Mouse (Mus musculus): ENCODE results near the gene Heatr5a.

Gene Heatr5a

DNA sequence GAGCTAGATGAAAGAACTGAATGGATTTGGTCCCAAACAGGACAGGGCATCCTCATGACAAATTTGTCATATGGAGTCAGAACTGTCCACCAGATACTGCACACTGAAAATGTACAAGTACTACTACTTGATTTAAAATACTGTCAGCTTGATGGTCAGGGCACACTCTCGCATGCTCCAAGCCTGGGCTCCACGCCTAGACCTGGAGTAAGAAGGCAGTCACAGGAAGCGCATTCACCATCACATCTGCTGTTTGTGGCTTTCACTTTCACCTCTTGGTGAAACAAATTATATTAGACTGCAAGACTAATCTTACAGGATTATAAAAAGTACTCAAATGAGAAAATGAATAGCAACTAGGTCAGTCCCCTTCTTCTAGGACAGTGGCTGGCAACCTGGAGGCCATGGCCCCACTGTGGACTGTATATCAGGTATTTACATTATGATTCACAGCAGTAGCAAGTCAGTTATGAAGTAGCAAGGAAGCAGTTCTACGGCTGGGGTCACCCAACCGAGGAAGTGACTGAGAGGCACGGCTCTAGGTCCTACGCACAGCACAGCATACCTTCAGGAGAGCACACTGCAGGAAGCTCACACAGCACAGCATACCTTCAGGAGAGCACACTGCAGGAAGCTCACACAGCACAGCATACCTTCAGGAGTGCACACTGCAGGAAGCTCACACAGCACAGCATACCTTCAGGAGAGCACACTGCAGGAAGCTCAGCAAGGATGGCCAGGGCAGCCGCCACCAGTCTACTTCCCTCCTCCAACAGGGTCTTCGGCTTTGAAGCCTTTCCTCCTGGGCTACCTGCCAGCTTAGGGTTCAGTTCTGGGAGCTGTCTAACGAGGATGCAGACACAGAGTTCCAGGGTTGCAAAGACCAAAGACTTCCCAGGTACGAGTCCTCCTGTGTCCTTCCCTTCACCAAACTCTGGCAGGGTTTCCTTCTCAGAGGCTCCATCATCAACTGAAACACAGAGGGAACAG, 83.5 kb downstream of the Heatr5a start:
- ATAC-seq (ENCODE audit: insufficient number of reproducible peaks, low FRiP score, low TSS enrichment), result no peak

DNA sequence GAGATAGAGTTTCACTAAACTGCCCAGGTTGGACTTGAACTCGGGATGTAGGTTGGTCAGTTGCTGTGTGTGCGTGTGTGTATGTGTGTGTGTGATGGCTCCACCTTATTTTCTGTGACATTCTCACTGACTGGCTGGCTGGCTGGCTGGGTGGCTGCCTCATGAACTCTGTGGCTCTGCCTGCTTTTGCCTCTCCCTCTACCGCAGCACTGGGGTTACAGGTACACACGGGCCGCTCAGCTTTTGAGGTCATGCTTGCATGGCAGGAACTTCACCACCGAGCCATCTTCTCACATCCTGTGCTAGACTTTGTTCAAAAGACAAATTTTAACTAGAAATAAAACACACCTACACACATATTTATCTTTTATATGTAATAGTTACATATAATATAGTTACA, 84.8 kb downstream of the Heatr5a start:
- no peak for ATAC-seq (ENCODE audit: insufficient number of reproducible peaks, low FRiP score, low TSS enrichment)

DNA sequence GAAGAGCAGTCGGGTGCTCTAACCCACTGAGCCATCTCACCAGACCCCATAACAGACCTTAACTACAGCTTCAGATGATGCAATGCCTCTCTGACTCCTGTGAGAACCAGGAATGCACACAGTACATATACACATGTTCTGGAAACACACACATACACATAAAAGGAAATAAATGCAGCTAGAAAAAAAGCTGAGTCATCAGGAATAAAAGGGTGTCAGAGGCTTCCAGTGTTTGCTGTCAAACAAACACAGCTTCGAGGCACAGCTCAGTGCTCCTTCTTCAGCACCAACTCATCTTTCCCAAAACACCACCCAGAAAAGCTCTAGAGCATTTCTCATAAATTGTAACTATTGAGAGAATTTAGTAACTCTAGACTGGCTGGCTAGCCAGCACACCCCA, 86.3 kb downstream of the Heatr5a start:
- no peak for ATAC-seq (ENCODE audit: insufficient number of reproducible peaks, low FRiP score, low TSS enrichment)

DNA sequence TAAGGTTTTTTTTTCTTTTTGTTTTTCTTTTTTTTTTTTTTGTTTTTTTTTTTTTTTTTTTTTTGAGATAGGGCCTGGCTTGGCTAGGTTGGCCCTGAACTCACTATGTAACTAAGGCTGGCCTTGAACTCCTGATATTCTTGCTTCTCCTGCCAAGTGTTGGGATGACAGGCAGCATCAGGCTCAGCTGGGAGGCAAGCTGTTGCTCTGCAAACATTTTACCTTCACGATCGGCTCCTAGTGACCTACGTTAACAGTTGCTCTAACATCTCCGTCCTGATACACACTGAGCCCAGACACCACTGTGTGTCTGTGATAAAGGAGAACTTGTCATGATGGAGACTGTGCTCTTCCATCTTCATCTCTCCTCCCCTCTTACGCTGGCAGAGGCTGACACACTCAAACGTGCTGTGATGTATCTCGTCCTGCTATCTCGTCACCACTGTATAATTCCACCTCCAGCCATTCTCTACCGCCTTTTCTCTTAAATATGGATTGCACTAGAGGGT, 87.8 kb downstream of the Heatr5a start:
- no peak for ATAC-seq (ENCODE audit: insufficient number of reproducible peaks, low FRiP score, low TSS enrichment)

DNA sequence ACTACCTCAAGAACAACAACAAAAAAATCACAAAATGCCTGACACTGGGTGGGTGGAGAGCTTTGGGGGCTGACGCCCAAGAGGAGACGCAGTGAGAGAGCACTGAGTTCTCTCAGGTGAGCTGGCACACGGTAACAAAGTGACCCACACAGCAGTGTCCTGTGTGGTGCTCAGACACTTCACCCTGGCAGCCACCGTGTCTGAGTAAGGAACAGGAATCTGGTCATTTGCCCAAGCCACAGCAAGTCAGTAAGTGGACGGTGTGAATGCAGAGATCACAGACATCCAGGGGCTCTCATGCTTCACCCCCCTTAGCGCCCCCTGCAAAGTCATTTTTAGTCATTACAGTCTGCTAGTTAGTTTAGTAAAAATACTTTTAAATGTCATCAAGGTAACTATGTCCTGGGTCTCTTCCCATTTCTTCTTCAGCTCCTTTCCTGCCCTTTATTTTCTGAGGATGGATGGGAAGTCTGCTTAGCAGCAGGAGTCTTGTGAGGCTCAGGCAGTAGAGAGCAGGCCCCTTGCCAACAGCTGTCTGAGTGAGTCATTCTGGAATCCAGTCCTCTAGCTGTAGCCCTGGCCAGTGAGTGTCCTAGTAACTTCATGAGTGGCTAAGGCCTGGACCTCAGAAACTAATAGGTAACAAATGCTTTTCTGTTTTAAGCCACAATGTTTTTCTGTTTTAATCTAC, 88.4 kb downstream of the Heatr5a start:
- ATAC-seq (ENCODE audit: insufficient number of reproducible peaks, low FRiP score, low TSS enrichment), result no peak

DNA sequence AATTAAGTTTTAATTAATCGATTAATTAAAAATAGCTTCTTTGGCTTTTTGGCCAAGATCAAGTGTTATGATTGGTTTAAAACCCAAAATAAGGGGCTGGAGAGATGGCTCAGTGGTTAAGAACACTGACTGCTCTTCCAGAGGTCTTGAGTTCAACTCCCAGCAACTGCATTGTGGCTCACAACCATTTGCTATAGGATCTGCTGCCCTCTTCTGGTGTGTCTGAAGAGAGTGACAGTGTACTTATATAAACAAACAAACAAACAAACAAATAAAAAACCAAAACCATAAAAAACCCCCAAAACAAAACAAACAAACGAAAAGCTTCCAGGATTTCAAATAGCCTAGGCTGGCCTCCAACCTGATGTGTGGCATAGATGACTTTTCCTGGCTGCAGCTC, 89.3 kb downstream of the Heatr5a start:
- ATAC-seq (ENCODE audit: insufficient number of reproducible peaks, low FRiP score, low TSS enrichment), result no peak

DNA sequence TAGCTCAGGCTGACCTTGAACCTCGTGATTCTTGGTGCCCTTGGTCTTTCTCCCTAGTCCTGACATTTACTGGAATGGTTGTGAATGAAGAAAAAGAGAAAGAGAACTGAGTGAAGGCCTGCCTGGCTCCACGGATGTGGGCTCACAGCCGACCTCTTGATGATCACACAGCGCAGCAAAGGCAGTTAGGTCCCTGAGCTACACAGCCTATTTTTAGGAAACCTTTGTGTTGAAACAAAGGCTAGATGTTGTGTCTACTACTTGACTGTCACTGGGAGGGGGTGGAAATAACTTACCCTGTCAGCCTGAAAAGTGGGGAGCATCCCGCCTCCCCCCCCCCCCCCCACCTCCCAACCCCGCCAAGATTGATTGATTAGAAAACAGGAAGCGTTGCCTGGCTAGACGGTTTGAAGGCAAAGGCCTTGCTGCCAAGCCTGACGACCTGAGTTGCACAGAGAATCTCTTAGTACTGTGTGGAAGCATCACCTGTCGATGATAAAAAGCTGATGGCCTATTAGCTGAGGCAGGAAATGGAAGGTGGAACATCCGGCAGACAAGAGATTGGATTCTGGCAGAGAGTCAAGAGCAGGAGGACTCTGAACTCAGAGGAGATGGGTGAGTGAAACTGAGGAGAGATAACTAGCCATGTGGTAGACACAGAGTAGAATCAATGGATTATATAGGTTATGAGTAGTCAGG, 99.5 kb downstream of the Heatr5a start:
- no peak for ATAC-seq (ENCODE audit: insufficient number of reproducible peaks, low FRiP score, low TSS enrichment)

DNA sequence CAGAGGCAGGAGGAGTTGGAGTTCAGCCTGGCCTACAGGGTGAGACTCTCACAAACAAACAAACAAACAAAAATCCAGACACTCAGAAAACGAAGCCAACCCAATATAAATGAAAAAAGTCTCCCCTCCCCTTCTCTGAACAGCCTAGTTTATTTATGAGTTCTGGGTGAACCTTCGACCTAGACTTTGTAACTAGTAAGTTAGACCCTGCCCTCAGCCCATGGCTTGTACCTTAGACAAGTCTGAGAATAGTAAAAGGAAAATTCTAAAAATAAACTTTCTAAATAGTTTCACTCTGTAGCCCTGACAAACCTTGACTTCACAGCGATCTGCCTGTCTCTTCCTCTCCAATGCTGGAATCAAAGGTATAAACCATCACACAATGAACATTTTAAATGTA, 101.6 kb downstream of the Heatr5a start:
- no peak for ATAC-seq (ENCODE audit: insufficient number of reproducible peaks, low FRiP score, low TSS enrichment)

DNA sequence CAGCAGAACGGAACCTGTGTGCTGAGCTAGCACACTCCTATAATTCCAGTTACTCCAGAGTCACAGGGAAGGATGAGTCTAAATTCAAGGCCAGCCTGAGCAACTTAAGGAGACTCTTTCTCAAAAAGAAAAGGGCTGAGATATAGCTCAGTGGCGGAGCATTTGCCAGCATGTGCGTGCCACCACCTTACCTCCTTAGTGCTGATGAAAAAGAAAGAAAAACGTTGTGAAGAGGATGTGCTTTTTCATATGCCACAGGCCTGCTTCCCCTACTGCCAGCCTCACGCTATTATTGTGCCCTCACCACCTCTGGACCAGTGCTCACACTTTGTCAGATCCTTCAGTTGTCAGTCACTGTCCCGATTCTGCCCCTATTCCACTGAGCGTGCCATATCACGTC, 104.0 kb downstream of the Heatr5a start:
- no peak for ATAC-seq (ENCODE audit: insufficient number of reproducible peaks, low FRiP score, low TSS enrichment)

DNA sequence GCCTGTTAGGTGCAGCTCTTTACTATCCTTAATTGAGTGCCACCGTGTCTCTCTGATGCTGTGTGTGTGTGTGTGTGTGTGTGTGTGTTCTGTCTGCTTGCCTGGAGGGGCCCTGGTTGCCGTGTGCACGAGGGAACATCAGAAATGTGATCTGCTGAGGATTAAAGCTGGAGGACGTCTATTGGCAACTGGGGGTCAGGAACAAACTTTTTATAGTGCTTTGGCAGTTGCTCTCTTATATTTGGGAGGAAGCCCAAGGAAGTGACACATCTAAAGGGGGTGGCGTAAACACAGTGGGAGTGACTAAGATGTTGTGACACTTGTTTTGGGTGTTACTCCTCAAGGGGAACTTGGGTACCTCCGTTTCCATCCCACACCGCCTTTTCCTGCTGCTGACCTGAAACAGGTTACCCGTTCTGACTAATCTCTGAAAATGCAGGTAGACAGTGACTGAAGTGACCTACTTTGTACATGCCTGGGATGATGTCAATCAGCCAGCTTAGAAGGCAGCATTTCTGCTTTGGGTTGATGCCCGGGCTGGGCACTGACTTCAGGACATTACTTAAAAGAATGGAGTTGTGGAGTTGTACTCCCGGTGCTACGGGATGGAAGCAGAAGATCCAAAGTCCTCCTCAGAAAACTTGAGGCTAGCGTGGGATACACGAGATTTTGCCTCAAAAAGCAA, 104.8 kb downstream of the Heatr5a start:
- ATAC-seq (ENCODE audit: insufficient number of reproducible peaks, low FRiP score, low TSS enrichment), result no peak

DNA sequence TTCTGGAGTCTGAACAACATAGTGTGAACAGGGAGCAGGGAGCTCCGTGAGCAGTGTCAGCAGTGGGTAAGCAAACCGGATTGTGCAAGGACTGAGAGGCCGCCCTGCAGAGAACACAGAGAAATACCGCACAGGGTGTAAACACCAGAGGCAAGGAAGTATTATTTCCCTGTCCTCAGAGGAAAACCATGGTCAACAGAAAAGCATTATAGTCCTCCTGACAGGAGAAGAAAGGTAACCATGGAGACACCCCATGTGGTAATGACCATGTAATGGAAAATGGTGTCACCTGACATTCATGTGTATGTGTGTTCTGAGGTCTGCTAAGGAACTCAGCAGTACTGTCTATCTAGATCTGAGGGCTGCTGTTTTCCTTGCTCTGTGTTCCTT, 105.3 kb downstream of the Heatr5a start:
- ATAC-seq (ENCODE audit: insufficient number of reproducible peaks, low FRiP score, low TSS enrichment), result 0 out of 2 replicates have a peak, but pooled peaks have one; percentile 40

DNA sequence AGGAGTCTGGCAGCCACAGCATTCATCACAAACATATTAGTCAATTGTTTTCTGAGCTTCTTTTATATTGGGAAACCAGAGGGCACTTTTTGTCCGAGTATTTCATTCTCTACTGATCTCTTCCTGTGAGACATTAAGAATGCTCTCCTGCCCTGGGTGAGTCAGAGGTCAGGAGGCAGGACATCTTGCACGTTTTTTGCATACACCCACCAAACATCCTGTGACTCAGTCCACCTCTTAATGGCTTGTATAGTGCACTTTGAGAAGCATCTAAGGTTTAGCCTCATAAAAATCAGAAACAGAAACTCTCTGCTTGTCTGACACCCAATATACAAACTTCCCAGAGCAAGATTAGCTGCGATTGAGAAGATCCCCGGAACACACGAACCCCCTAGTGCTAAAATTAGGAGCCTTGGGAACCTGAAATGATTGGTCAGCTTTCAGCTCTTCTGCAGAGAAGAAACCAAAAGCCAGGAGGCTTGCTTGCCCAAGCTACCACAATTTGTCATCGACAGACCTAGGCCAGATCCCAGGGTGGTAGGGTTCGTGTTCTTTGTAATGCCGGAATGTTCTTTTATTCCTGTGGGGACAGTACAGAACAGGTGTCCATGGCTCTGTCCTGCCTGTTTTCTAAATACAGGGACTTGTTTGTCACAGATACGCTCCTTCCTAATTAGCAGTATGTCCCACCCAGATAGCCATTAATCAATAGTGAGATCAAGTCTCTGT, 105.9 kb downstream of the Heatr5a start:
- no peak for ATAC-seq (ENCODE audit: insufficient number of reproducible peaks, low FRiP score, low TSS enrichment)

DNA sequence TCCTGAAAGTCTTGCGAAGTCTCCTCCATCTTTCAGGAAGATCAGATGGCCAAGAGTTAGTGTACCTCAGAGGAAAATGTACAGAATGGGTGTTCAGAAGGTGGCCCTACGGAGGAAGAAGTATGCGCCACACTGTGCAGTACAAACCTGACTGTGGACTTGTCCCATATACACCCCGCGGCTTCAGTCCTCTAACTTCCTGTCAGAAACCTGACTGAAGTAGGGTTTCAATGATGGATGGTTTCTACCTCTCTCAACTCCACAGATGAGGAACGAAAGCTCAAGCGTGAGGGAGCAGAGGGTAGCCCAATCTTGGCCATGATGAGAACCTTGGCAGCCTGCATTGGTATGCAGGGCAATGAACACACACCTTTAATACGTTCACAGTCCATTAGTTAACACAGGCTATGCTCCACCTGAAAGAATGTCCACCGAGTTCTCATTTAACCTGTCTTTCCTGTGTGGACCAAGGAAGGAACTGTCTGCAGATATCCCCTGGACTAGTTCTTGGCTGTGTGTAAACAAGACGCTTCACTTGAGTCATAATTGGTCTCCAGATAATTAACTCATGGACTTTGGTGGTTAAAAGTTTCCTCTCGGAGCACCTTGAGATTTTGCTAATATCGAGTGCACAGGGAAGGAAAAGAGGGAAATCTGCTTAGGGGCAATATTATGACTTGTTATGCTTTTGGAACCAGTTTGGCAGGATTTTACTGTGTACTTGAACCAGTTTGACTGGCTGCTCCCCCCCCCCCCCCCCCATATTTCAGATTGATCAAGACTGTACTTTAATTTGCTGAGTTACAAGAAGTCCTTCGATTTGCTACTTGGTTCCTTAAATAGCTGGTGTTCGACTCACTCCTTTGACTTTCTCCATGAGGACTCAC, 107.8 kb downstream of the Heatr5a start:
- no peak for ATAC-seq (ENCODE audit: insufficient number of reproducible peaks, low FRiP score, low TSS enrichment)

DNA sequence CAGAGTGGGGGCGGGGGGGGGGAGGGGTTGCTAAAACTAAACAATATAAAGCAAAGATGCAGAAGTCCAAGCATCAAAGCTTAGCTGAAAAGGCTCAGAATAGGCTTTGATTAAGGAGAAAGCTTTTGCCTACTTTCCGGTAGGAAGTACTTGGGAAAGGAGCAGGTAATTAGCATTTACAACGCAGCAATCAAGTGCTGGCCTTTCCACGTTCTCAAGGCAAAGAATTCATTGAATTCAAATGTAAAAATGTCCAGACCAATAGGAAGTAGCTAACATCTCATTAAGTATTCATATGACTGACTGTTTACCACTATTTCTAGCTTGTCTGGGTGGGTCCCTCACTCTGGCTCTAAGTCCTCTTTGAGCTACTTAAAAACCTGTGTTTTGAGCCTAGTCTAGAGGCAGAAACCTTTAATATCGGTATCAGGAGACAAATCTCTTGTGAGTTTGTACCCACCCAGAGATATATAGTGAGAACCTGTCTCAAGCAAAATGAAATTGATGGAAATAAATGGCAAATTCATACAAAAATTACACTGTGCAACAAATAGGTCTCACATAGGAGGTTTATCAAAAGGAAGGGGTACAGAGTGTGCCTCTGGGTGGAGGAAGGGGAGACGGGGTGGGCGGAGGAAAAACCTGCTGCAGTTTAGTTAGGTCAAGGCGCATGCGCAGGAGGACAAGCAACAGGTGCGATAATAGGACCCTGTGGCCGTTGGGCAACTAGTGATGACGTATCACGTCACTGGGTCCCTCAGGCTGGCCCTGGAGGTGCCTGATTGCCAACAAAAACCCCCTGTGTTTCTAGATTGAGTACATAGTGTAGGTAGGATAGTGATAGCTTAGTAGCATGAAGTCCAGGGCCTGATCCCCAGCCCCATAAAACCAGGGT, 112.7 kb downstream of the Heatr5a start:
- no peak for ATAC-seq (ENCODE audit: insufficient number of reproducible peaks, low FRiP score, low TSS enrichment)

DNA sequence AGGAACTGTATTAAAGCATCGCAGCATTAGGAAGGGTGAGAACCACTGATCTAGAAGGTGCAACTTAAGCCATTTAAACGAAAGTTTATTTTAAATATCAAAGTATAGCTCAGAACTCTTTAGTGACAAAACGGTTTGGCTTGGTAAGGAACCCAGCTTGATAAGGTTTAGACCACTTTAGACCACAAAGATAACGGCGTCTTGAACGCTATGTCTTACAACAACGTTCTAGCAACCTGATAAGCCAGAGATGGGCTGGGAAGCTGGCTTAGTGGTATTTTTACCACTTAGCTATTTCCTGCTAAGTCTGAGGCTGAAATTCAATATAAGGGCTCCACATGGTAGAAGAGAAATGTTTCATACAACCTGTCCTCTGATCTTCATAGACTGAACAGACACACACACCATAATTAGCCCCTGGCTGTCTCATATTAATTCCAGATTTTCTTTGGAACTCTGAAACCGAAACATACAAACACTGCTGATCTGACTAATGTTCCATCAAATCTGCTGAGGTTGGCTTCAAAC, 114.3 kb downstream of the Heatr5a start:
- ATAC-seq (ENCODE audit: insufficient number of reproducible peaks, low FRiP score, low TSS enrichment), result no peak

DNA sequence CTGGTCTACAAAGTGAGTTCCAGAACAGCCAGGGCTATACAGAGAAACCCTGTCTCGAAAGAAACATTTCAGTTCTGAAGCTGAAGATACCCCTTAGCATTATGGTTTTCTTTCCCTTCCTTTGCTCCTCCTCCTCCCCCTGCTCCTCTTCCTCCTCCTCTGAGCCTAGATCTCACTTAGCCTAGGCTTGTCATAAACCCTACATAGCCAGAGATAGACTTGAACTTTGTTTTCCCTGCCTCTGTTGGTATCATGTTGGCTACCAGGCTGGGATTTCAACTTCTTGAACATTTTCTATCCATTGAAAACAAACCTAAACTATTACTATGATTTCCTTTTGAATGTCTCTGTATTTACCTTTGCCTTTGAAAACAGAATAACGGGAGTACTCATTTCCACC, 115.2 kb downstream of the Heatr5a start:
- ATAC-seq (ENCODE audit: insufficient number of reproducible peaks, low FRiP score, low TSS enrichment), result no peak

DNA sequence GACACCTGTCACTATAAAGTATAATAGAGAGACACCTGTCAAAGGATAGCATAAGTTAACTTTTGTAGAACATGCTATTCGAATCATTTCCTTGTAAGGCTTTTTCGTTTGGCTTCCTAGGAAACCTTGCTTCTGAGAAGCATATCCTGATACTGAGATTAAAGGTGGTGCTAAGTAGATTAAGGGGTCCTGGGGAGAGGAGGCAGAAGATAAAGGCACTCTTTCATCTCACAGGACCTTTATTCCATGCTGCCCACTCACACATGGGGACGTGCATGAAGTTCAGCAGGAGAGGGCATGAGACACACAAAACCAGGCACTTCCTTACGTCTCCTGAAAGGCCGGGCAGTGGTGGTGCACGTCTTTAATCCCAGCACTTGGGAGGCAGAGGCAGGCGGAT, 115.7 kb downstream of the Heatr5a start:
- ATAC-seq (ENCODE audit: insufficient number of reproducible peaks, low FRiP score, low TSS enrichment), result no peak
